Mouse (Mus musculus) embryonic facial prominence, embryonic 14.5 days (tissue): ENCODE data around the gene Trdn. TPM values are rescaled to one million over a fixed set of nuclear protein-coding genes. Genes with fewer than 3 reads are reported as not detected.

ENCODE experiments used
- ATAC-seq: fragments of 200-750 bp; cut with Nextera tagmentation; 2 replicates; pipeline ENCODE4 v1.8.0; 2017; ENCODE audit warnings: low read depth, moderate number of reproducible peaks, moderate TSS enrichment
- DNase-seq: peaks from one replicate; pipeline ENCODE4 v3.0.0-alpha.2; 2015; ENCODE audit warnings: low spot score
- H3K27ac ChIP-seq: fragments of 300-500 bp; sonication (generic); replicated peaks from 2 replicates; pipeline ENCODE4 v1.5.1; 2014; ENCODE audit warnings: low read depth, mild to moderate bottlenecking, low read length, moderate library complexity
- H3K27me3 ChIP-seq: fragments of 300-500 bp; sonication (generic); replicated peaks from 2 replicates; pipeline ENCODE4 v1.6.1; 2014; ENCODE audit warnings: low read length; ENCODE audit not compliant: control insufficient read depth, insufficient read depth
- H3K36me3 ChIP-seq: fragments of 300-500 bp; sonication (generic); 2 replicates; pipeline ENCODE4 v1.6.1; 2014; ENCODE audit warnings: low read length, mixed read lengths; ENCODE audit not compliant: control insufficient read depth, insufficient read depth
- H3K4me1 ChIP-seq: fragments of 300-500 bp; sonication (generic); 2 replicates; pipeline ENCODE4 v1.6.1; 2014; ENCODE audit warnings: antibody characterized with exemption, low read length; ENCODE audit not compliant: control insufficient read depth, insufficient read depth
- H3K4me2 ChIP-seq: fragments of 300-500 bp; sonication (generic); 2 replicates; pipeline ENCODE4 v1.6.1; 2014; ENCODE audit warnings: low read depth, mild to moderate bottlenecking, low read length, moderate library complexity, mixed read lengths
- H3K4me3 ChIP-seq: fragments of 300-500 bp; sonication (generic); 2 replicates; pipeline ENCODE4 v1.5.1; 2014; ENCODE audit warnings: low read depth, mild to moderate bottlenecking, low read length
- H3K9ac ChIP-seq: fragments of 300-500 bp; sonication (generic); 2 replicates; pipeline ENCODE4 v1.6.1; 2014; ENCODE audit warnings: low read depth, mild to moderate bottlenecking, low read length, moderate library complexity, mixed read lengths
- H3K9me3 ChIP-seq: fragments of 300-500 bp; sonication (generic); 2 replicates; pipeline ENCODE4 v1.6.1; 2016; ENCODE audit warnings: low read length; ENCODE audit not compliant: control insufficient read depth
- whole genome bisulfite sequencing: fragments of 180-500 bp; shearing (Covaris S2); extraction: QIAGEN DNeasy Blood & Tissue Kit; methylation state at CpG from one replicate; pipeline ENCODE4 v1.1.7; 2014; 5-methylcytosine and 5-hydroxymethylcytosine counted together
- polyA plus RNA-seq: library from polyadenylated mRNA; unstranded; fragments of >200 nt; fragmentation: Nextera tagmentation; extraction: Ambion mirVana; gene quantifications from 2 replicates; pipeline ENCODE4 v1.2.1, GENCODE M21; 2014

The Trdn gene
- polyA plus RNA-seq: 27.5 and 38.4 TPM in 2 replicates

- H3K27me3 ChIP-seq: no peaks in the 10 kb centered on the region
- H3K4me2 ChIP-seq: no peak within 1 kb of the TSS
- ATAC-seq: no peak
- DNase-seq: no peak
- H3K27ac ChIP-seq: no peak within 1 kb of the TSS
- WGBS: 79% methylated on average over 1 of the region's 1 CpGs
- no peaks in the 10 kb centered on the region for H3K36me3 ChIP-seq
- no peak within 1 kb of the TSS for H3K9ac ChIP-seq
- H3K4me3 ChIP-seq: no peak within 1 kb of the TSS
- H3K4me1 ChIP-seq: no peaks in the 10 kb centered on the region
- H3K9me3 ChIP-seq: no peaks in the 10 kb centered on the region
Observed at GRCm38 (mm10) chr10:33080254-33080653, at the start of gene Trdn. Trdn (plus strand) TSS chr10:33080554.

GRCm38 (mm10) chr10:33060771-33061170 lies 19.6 kb upstream of the Trdn start:
- H3K9ac ChIP-seq: no peak overlapping the region
- no peak overlapping the region for H3K4me3 ChIP-seq
- no peaks in the 10 kb centered on the region for H3K9me3 ChIP-seq
- H3K4me1 ChIP-seq: no peaks in the 10 kb centered on the region
- no peaks in the 10 kb centered on the region for H3K36me3 ChIP-seq
- 76% methylated on average over 1 of the region's 1 CpGs for WGBS
- H3K27me3 ChIP-seq: no peaks in the 10 kb centered on the region
- no peak for ATAC-seq
- no peak for DNase-seq
- H3K27ac ChIP-seq: no peak overlapping the region
- no peak overlapping the region for H3K4me2 ChIP-seq

GRCm38 (mm10) chr10:33065566-33065965 lies 14.8 kb upstream of the Trdn start:
- Histone ChIP-seq H3K27me3 (no peaks in the 10 kb centered on the region), H3K9me3 (no peaks in the 10 kb centered on the region), H3K4me2 (no peak overlapping the region), H3K4me3 (no peak overlapping the region), H3K36me3 (no peaks in the 10 kb centered on the region), H3K4me1 (no peaks in the 10 kb centered on the region), H3K27ac (no peak overlapping the region), H3K9ac (no peak overlapping the region)
- WGBS: 97% methylated on average over 1 of the region's 1 CpGs
- DNase-seq (no peak), ATAC-seq (no peak)

DNA sequence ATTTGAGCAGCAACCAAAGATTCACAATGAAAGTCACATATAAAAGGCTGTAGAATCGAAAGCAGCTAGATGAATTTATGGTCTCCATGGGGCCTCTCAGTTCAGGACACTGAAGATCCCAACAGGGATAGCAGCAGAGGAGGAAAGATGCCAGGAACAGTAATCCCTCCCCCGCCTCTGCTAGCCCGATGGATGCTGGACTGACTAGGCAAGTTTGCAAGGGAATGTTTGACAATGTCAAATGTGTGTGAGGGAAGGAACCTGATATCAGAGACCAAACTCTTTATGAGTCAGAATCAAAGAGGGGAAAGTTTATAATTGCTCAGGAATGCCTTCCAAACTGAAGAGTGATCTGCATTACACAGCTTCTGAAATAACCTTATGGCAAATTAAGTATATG lies 7.2 kb upstream of the Trdn start:
- DNase-seq (peak; percentile 22), ATAC-seq (no peak)
- Histone ChIP-seq H3K4me2 (no peak overlapping the region), H3K9ac (no peak overlapping the region), H3K27me3 (no peaks in the 10 kb centered on the region), H3K36me3 (no peaks in the 10 kb centered on the region), H3K4me3 (no peak overlapping the region), H3K4me1 (no peaks in the 10 kb centered on the region), H3K9me3 (no peaks in the 10 kb centered on the region), H3K27ac (no peak overlapping the region)
- whole genome bisulfite sequencing: 62% methylated on average over 3 of the region's 3 CpGs

- no peak overlapping the region for H3K4me2 ChIP-seq
- no peaks in the 10 kb centered on the region for H3K4me1 ChIP-seq
- H3K36me3 ChIP-seq: no peaks in the 10 kb centered on the region
- ATAC-seq (no peak), DNase-seq (no peak)
- no peak overlapping the region for H3K9ac ChIP-seq
- 45% methylated on average over 2 of the region's 2 CpGs for WGBS
- no peaks in the 10 kb centered on the region for H3K9me3 ChIP-seq
- H3K27me3 ChIP-seq: no peaks in the 10 kb centered on the region
- no peak overlapping the region for H3K27ac ChIP-seq
- no peak overlapping the region for H3K4me3 ChIP-seq
Observed at GRCm38 (mm10) chr10:33082151-33082844, 1.9 kb downstream of the Trdn start.

GRCm38 (mm10) chr10:33082961-33083626 lies 2.7 kb downstream of the Trdn start:
- ATAC-seq (no peak), DNase-seq (no peak)
- H3K9me3 ChIP-seq: no peaks in the 10 kb centered on the region
- no peaks in the 10 kb centered on the region for H3K36me3 ChIP-seq
- no peak overlapping the region for H3K9ac ChIP-seq
- H3K4me1 ChIP-seq: no peaks in the 10 kb centered on the region
- WGBS: 87% methylated on average over 1 of the region's 1 CpGs
- no peaks in the 10 kb centered on the region for H3K27me3 ChIP-seq
- H3K27ac ChIP-seq: no peak overlapping the region
- H3K4me2 ChIP-seq: no peak overlapping the region
- no peak overlapping the region for H3K4me3 ChIP-seq

- H3K36me3 ChIP-seq: no peaks in the 10 kb centered on the region
- no peak for DNase-seq
- no peak overlapping the region for H3K4me3 ChIP-seq
- H3K4me2 ChIP-seq: no peak overlapping the region
- WGBS: 59% methylated on average over 5 of the region's 5 CpGs
- H3K9ac ChIP-seq: no peak overlapping the region
- H3K9me3 ChIP-seq: no peaks in the 10 kb centered on the region
- H3K27ac ChIP-seq: no peak overlapping the region
- no peak for ATAC-seq
- H3K4me1 ChIP-seq: no peaks in the 10 kb centered on the region
- no peaks in the 10 kb centered on the region for H3K27me3 ChIP-seq
Observed at GRCm38 (mm10) chr10:33083627-33084158, 3.3 kb downstream of the Trdn start.

GRCm38 (mm10) chr10:33088403-33088802 lies 8.0 kb downstream of the Trdn start:
- Histone ChIP-seq H3K9me3 (no peaks in the 10 kb centered on the region), H3K4me3 (no peak overlapping the region), H3K4me2 (no peak overlapping the region), H3K27me3 (no peaks in the 10 kb centered on the region), H3K9ac (no peak overlapping the region), H3K36me3 (no peaks in the 10 kb centered on the region), H3K27ac (no peak overlapping the region), H3K4me1 (no peaks in the 10 kb centered on the region)
- DNase-seq (peak; percentile 8), ATAC-seq (no peak)

DNA sequence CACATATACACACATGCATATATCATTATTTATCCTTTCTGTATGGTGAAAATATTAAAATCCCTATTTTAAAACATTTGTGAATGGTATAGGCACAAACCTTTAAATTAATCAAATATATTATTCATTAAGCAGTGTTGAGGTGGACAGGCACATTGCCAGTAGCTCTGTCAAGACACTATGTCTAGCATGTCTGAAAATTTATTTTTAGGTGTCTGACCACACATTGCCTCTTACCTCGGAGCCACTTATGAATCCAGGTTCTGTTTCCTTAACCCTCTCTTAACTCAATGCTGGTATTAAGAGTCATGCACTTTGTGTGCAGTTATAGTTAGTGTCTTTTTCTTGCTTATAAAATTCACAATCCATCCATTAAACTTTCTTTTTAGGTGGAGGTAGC lies 12.0 kb downstream of the Trdn start:
- no peaks in the 10 kb centered on the region for H3K36me3 ChIP-seq
- WGBS: 55% methylated on average over 1 of the region's 1 CpGs
- no peak overlapping the region for H3K4me3 ChIP-seq
- H3K4me2 ChIP-seq: no peak overlapping the region
- H3K27ac ChIP-seq: no peak overlapping the region
- no peaks in the 10 kb centered on the region for H3K9me3 ChIP-seq
- ATAC-seq: no peak
- no peaks in the 10 kb centered on the region for H3K27me3 ChIP-seq
- no peak for DNase-seq
- H3K4me1 ChIP-seq: no peaks in the 10 kb centered on the region
- H3K9ac ChIP-seq: no peak overlapping the region
